In the genomic region with DNA sequence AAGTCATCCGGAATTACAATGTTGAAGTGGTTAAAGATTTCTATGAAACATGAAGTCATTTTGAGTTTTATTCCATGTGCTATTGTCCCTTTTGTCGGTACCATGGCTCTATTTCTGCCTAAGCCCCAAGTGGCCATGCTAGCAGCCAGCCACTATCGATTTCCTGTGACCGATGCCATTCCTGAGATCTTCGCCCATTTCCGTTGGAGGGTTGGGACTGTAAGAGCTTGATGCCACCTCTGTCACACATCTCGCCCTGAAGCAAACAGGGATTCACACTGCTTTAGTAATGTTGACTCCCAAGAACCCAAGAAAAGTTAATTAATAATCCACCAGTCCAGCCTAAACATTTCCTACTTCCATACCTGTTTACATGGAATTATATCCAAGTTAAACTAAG, we compare ENCODE assay signal across 9 mouse cellular contexts. TPM values are rescaled to one million over a fixed set of nuclear protein-coding genes. Genes with fewer than 3 reads are reported as not detected.
DNase-seq lines count a peak whose midpoint lies in the region; ATAC-seq lines count a peak whose summit lies in the region.
"Had no signal": no experiment of that assay in that cellular context is flagged by ENCODE, and none has a peak within 500 bp of the region (broad histone marks: within the 10 kb centered on the region; RNA-seq: fewer than 3 reads in every experiment).

No protein-coding gene starts in this region.

- H3K36me3 ChIP-seq in erythroblast, embryonic 14.5 days (ENCODE audit: control insufficient read depth): peaks cover 66% of the 10 kb centered on the region
- peaks cover 9% of the 10 kb centered on the region for H3K36me3 ChIP-seq in neural tube, embryonic 11.5 days (ENCODE audit: control insufficient read depth, insufficient read depth, low read length)
- H3K36me3 ChIP-seq in liver, embryonic 12.5 days: peaks cover 59% of the 10 kb centered on the region

- no peak for DNase-seq in neural tube, embryonic 11.5 days (ENCODE audit: low spot score)
- DNase-seq in neural tube, embryonic 10.5 days (ENCODE audit: extremely low spot score, low spot score): no peak
- DNase-seq in Muller cell, postnatal 12 days (ENCODE audit: inconsistent ontology term): no peak
- DNase-seq in kidney, postnatal 14 days: no peak
- DNase-seq in natural killer cell, adult 2 months (ENCODE audit: low spot score in 2 of 2): no peak
- DNase-seq: B cell, adult 2 months had no signal

- peaks cover 44% of the 10 kb centered on the region for H3K4me1 ChIP-seq in erythroblast, embryonic 14.5 days (ENCODE audit: control insufficient read depth)
- peaks cover 11% of the 10 kb centered on the region; the same call in 1 of the 2 replicates for H3K4me1 ChIP-seq in neural tube, embryonic 11.5 days (ENCODE audit: control insufficient read depth, insufficient read depth, low read length)
- H3K4me1 ChIP-seq in liver, embryonic 12.5 days: peaks cover 43% of the 10 kb centered on the region

- 84% methylated on average over 7 of the region's 7 CpGs for WGBS in neural tube, embryonic 11.5 days
- 68% methylated on average over 7 of the region's 7 CpGs for WGBS in liver, embryonic 12.5 days (ENCODE audit: insufficient replicate concordance)

- no peak overlapping the region for H3K27ac ChIP-seq in neural tube, embryonic 11.5 days (ENCODE audit: low read depth, low read length)
- H3K27ac ChIP-seq in liver, embryonic 12.5 days: 0 out of 2 replicates have a peak overlapping the region, but pooled peaks have one; percentile 41

- ATAC-seq in erythroblast, adult 5-6 weeks (replicated peaks; ENCODE audit: low FRiP score, poor library complexity, severe bottlenecking): no peak
- ATAC-seq in neural tube, embryonic 11.5 days (ENCODE audit: insufficient read depth, low FRiP score, low TSS enrichment): no peak
- ATAC-seq in liver, embryonic 12.5 days: no peak

- H3K9ac ChIP-seq in neural tube, embryonic 11.5 days (ENCODE audit: low read length): no peak overlapping the region
- H3K9ac ChIP-seq in liver, embryonic 12.5 days: peak overlapping the region; percentile 100; the same call in 1 of the 2 replicates

- no peaks in the 10 kb centered on the region for H3K9me3 ChIP-seq in erythroblast, embryonic 14.5 days (ENCODE audit: control insufficient read depth, low read length)
- no peaks in the 10 kb centered on the region for H3K9me3 ChIP-seq in neural tube, embryonic 11.5 days (ENCODE audit: control insufficient read depth, low read length)
- no peaks in the 10 kb centered on the region for H3K9me3 ChIP-seq in liver, embryonic 12.5 days (replicated peaks)

- H3K27me3 ChIP-seq in erythroblast, embryonic 14.5 days (ENCODE audit: control insufficient read depth): no peaks in the 10 kb centered on the region
- no peaks in the 10 kb centered on the region for H3K27me3 ChIP-seq in neural tube, embryonic 11.5 days (ENCODE audit: control insufficient read depth, insufficient read depth, low read length)
- no peaks in the 10 kb centered on the region for H3K27me3 ChIP-seq in liver, embryonic 12.5 days (replicated peaks)

- peak overlapping the region; percentile 69 for H3K4me2 ChIP-seq in neural tube, embryonic 11.5 days (ENCODE audit: low read depth)
- H3K4me2 ChIP-seq in liver, embryonic 12.5 days: peak overlapping the region; percentile 84

- peak overlapping the region; percentile 99 for H3K4me3 ChIP-seq in erythroblast, embryonic 14.5 days (replicated peaks)
- no peak overlapping the region for H3K4me3 ChIP-seq in neural tube, embryonic 11.5 days (ENCODE audit: low read depth, low read length)
- peak overlapping the region; percentile 93 for H3K4me3 ChIP-seq in liver, embryonic 12.5 days

RNA-seq across cellular contexts. Expression of a gene that starts 2.4 kb away (rescaled TPM):
- polyA plus RNA-seq in erythroblast, embryonic 14.5 days (2012): 37.5 TPM in 2 replicates
- total RNA-seq in erythroblast, adult 5-6 weeks (2015; ENCODE audit: low replicate concordance): 528 and 548 TPM in 2 replicates
- total RNA-seq in erythroblast, adult 5-6 weeks (2017; ENCODE audit: low replicate concordance): 550 and 778 TPM in 2 replicates
- polyA plus RNA-seq in neural tube, embryonic 11.5 days (2014; fragmentation: Nextera tagmentation; extraction: Ambion mirVana): 587 and 596 TPM in 2 replicates
- 328 and 329 TPM in 2 replicates for polyA plus RNA-seq in liver, embryonic 12.5 days (2016; fragmentation: Nextera tagmentation; extraction: Ambion mirVana)

RNA-seq across cellular contexts. Expression of a gene that starts 18.6 kb away (rescaled TPM):
- 1.2 and 1.5 TPM in 2 replicates for polyA plus RNA-seq in erythroblast, embryonic 14.5 days (2012)
- total RNA-seq in erythroblast, adult 5-6 weeks (2015; ENCODE audit: low replicate concordance): 12.7 and 13.6 TPM in 2 replicates
- total RNA-seq in erythroblast, adult 5-6 weeks (2017; ENCODE audit: low replicate concordance): 7.1 and 15.3 TPM in 2 replicates
- polyA plus RNA-seq in neural tube, embryonic 11.5 days (2014; fragmentation: Nextera tagmentation; extraction: Ambion mirVana): 82.9 and 83.9 TPM in 2 replicates
- 22.1 and 26.2 TPM in 2 replicates for polyA plus RNA-seq in liver, embryonic 12.5 days (2016; fragmentation: Nextera tagmentation; extraction: Ambion mirVana)

RNA-seq across cellular contexts. Expression of a gene that starts 33.7 kb away (rescaled TPM):
- 3.2 and 3.4 TPM in 2 replicates for polyA plus RNA-seq in erythroblast, embryonic 14.5 days (2012)
- 6.3 and 17.8 TPM in 2 replicates for total RNA-seq in erythroblast, adult 5-6 weeks (2015; ENCODE audit: low replicate concordance)
- total RNA-seq in erythroblast, adult 5-6 weeks (2017; ENCODE audit: low replicate concordance): 12.8 and 13.7 TPM in 2 replicates
- 34.4 and 38.0 TPM in 2 replicates for polyA plus RNA-seq in neural tube, embryonic 11.5 days (2014; fragmentation: Nextera tagmentation; extraction: Ambion mirVana)
- 70.7 and 72.0 TPM in 2 replicates for polyA plus RNA-seq in liver, embryonic 12.5 days (2016; fragmentation: Nextera tagmentation; extraction: Ambion mirVana)

RNA-seq across cellular contexts. Expression of a gene that starts 33.8 kb away (rescaled TPM):
- 41.6 and 50.1 TPM in 2 replicates for polyA plus RNA-seq in erythroblast, embryonic 14.5 days (2012)
- 25.4 and 29.3 TPM in 2 replicates for total RNA-seq in erythroblast, adult 5-6 weeks (2015; ENCODE audit: low replicate concordance)
- total RNA-seq in erythroblast, adult 5-6 weeks (2017; ENCODE audit: low replicate concordance): 12.7 TPM in 1 of 2 replicates, not detected in the other
- 366 and 379 TPM in 2 replicates for polyA plus RNA-seq in neural tube, embryonic 11.5 days (2014; fragmentation: Nextera tagmentation; extraction: Ambion mirVana)
- polyA plus RNA-seq in liver, embryonic 12.5 days (2016; fragmentation: Nextera tagmentation; extraction: Ambion mirVana): 302 and 311 TPM in 2 replicates

RNA-seq across cellular contexts. Expression of a gene that starts 50.8 kb away (rescaled TPM):
- polyA plus RNA-seq in erythroblast, embryonic 14.5 days (2012): 0.01 TPM in 1 of 2 replicates, not detected in the other
- 0.42 and 15.8 TPM in 2 replicates for total RNA-seq in erythroblast, adult 5-6 weeks (2015; ENCODE audit: low replicate concordance)
- total RNA-seq in erythroblast, adult 5-6 weeks (2017; ENCODE audit: low replicate concordance): 5.3 and 14.0 TPM in 2 replicates
- polyA plus RNA-seq in neural tube, embryonic 11.5 days (2014; fragmentation: Nextera tagmentation; extraction: Ambion mirVana): 23.2 and 28.5 TPM in 2 replicates
- 11.1 and 11.6 TPM in 2 replicates for polyA plus RNA-seq in liver, embryonic 12.5 days (2016; fragmentation: Nextera tagmentation; extraction: Ambion mirVana)
